Mouse (Mus musculus): ENCODE data around the gene Il20rb. TPM values are rescaled to one million over a fixed set of nuclear protein-coding genes. Genes with fewer than 3 reads are reported as not detected.

Il20rb gene
- 1 to 10 TPM; 1.5 TPM for total RNA-seq (2021)
- long read RNA-seq, experiment 1 = 0 reads
- long read RNA-seq, experiment 2 = 0 reads

DNA sequence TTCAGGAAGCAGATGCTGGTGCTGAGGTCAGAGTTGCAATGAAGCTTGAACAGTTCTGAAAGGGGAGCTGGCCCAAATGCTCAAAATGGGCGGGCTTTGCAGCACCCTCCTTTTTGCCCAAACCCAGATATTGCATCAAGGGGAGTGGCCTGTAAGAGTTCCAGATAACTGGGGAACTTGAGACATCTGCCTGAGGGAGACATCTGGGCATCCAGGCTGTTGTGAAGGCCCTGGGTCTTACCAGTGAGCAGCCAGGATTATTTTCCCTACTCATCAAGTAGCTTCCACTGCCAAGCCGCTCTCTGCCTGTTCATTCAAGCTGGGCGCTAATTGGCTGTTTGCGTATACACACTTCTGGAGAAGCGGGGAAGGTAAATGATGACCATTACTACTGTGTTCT lies at the start of gene Il20rb:
TSS of gene Il20rb (minus strand) at position 358 of the 400 bp plus-strand sequence.
- intact Hi-C loops (cut with DNase I) = no loop called here
- DNase-seq = peak in 1 of 2 experiments; percentile 16

DNA sequence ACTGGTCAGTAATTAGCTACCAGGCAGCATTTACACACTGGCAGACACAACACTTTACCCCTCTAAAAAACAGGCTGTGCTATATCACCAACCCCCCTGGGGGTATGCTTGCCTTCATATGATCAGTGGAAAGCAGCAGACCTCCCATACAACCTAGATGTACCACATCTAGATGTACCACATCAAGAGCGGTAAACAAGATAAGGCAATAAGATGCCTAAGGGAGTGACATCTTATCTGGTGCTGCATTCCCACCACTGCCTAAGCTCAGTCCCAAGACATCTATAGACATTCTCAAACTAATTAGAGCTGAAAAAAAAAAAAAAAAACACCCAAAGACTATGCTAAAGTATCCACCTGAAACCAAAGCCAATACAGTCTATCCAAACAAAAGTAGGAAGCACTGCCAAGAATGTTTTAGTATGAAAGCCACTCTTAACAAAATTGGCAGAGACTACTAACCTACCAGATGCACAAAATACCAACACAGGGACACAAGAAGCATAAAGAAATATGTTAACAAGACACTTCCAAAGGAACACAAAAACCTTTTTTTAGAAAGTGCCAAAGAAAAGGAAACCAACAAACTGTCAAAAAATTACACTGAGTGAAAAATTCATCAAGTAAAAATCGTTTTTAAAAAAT lies 49.2 kb upstream of the Il20rb start:
- intact Hi-C loops (cut with DNase I) = no loop called here
- no peak for DNase-seq

DNA sequence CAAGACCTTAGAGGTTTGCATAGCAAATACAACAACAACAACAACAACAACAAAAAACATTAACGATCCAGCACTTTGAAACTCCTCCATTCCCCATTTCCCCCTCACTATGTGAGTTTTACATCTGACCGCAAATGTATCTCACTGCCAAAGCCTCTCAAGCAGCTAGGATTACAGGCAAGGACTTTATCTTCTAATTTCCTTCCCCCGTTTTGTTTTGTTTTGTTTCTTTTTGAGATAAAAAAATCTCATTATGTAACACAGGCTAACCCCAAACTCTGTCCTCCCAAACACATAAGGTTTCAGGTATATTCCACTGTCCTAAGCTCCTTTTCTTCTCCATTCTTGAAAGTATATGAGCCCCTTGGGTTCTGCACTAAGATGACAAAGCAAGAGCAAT lies 48.1 kb upstream of the Il20rb start:
- DNase-seq = no peak
- intact Hi-C loops (cut with DNase I) = no loop called here

DNA sequence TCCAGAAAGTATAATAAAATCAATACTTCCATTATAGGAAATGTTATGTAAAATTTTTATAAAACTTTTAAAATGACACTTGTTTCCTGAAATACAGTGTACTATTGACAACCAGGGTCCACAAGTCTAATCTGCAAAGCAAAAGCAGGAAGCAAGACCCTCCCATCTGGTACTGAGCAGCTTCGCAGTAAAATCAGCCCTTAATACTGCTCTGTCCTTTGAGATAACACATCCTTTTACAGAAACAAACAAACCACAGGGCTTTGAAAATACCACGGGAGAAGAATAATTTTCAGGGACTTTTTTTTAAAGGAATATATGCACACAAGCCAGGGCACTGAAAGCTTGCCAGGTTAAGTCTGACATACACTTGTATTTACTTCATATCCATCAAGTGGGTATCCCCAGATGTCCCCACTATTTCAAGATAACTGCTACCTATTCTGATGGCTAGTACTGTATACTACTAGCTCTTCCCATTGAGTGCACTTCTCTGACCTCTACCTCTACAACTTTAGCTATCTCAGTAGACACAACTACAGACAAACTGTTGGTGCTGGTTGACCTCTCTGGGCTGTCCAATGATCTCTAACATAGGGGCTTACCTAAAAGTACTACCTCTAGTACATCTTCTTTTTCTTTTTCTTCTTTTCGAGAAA lies 46.4 kb upstream of the Il20rb start:
- intact Hi-C loops (cut with DNase I) = no loop called here
- no peak for DNase-seq

DNA sequence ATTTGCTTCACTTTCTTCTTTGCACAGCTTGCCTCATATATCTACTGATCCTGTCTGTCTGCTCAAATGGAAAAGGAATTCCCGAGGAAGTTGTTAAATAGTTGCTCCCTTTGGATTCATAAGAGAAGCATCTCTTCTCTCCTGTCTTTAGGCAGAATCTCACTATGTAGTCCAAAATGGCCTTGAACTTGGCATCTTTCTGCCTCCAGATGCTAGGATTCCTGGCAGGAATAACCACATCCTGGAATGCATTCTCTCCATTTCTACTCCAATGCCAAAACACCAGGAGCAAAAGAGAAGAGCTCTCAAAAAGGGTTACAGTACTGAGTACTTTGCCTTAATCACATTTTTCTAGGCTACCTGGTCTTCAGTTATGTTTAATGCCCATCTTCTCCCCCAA lies 44.7 kb upstream of the Il20rb start:
- no peak for DNase-seq
- intact Hi-C loops (cut with DNase I) = no loop called here

DNA sequence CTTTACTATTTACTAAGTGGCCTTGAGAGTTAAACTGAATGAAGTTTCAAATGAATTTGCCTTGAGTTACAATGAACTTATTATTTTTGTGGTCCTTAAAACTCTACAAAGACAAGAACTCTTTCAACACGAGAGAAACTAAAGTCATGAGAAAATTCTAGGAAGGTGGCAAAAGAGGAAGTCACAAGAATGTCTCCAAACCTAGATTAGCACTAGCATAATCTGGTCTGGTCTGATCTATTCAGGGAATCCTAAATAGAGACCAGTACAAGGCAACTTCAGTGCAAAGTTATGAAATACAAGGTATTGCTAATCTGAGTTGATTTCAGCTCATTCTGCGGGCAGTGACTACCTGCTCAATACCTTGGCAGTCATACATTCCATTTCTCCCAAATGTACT lies 38.6 kb upstream of the Il20rb start:
- intact Hi-C loops (cut with DNase I) = no loop called here
- no peak for DNase-seq

DNA sequence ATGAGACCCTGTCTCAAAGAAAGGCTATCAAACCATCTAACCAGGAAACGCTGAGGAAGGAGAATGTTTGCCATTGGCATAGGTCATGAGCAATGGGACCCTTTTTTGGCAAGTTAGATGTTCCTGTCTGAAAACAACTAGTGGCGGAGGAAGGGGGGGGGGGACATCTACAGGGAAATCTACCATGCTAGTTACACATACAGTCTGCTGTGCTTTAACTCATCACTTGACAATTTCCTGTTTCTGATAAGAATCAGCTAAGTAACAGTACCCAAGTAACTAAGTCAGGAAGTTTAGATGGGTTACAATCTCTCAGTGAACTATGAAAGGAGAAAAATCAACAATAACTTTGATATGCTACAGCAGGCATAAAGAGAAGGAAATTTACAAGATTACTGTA lies 35.4 kb upstream of the Il20rb start:
- intact Hi-C loops (cut with DNase I) = loop anchor here (5.0 kb wide), 1 partner anchor 395 kb away; no protein-coding TSS in a partner anchor
- DNase-seq = no peak

DNA sequence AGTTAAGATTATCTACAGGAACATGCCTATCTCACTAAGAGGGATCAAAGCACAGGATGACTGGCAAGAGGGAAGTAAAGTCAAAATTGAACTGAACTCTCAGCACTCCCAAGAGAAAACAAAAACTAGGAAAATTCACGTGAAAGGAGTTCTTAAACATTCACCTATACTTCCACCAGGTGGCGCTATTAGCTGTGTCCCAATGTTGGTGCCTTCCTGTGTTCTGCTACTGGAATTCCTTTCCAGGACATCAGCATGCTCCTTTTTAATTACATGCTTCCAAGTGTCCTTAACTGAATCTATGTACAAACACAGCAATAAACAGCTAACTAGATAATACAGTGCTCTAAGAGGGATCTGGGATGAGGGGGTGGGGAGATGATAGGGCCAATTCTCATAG lies 34.0 kb upstream of the Il20rb start:
- intact Hi-C loops (cut with DNase I) = loop anchor here (2.0 to 5.0 kb wide), 2 partner anchors 122 to 397 kb away; no protein-coding TSS in a partner anchor

DNA sequence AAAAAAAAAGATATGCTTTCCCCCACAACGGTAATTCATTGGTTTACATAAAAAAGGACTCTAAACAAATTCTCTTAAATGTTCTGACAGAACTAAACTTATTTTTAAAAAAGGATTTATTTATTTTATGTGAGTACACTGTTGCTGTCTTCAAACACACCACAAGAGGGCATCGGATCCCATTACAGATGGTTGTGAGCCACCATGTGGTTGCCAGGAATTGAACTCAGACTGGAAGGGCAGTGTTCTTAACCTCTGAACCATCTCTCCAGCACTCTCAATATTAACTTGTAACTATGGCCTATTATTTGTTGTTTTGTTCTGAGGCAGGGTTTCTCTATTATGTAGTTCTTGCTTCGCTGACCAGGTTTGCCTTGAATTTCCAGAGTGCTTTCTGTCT lies 33.4 kb upstream of the Il20rb start:
- intact Hi-C loops (cut with DNase I) = loop anchor here (2.0 to 5.0 kb wide), 2 partner anchors 123 to 397 kb away; no protein-coding TSS in a partner anchor
- DNase-seq = no peak

More for the DNA sequence above, 34.0 kb upstream of the Il20rb start:
- DNase-seq = peak in 1 of 2 experiments; percentile 30

DNA sequence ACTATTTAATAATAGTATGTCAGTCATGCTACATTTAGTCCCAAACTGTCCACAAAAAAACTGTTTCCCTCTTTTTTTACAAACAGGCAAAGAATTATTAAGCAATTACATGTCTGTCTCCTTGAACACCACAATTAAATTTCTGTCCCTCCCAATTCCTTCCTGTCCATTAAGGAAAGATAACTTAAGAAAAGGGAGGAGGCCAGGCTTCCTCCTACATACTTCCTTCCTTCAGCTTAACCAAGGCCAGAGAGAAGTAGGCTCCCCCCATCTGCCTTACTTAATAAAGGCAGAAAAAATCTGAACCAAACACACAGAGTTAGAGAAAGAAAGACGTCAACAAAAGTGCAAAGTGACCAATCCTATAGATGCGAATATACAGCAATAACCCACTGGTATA lies 21.0 kb upstream of the Il20rb start:
- no peak for DNase-seq
- intact Hi-C loops (cut with DNase I) = no loop called here

DNA sequence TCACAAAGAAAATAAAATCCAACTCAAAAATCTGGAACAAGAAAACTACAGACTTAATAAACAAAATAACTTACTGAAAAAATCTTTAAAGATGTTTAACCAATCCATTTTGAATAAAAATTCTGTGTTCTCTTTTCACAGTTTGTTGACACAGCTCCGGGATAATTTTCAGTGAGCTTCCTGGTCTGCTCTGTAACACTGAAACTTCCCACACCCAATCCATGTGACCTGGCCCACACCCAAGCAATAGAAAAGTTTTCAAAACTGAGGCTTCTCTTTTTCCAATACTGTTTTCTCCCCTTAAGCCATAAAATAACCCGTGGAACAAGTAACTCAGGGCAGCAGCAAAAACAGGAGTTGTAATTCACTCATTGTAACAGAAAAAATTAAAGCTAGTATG lies 20.1 kb upstream of the Il20rb start:
- DNase-seq = peak; percentile 50 to 68
- intact Hi-C loops (cut with DNase I) = no loop called here

DNA sequence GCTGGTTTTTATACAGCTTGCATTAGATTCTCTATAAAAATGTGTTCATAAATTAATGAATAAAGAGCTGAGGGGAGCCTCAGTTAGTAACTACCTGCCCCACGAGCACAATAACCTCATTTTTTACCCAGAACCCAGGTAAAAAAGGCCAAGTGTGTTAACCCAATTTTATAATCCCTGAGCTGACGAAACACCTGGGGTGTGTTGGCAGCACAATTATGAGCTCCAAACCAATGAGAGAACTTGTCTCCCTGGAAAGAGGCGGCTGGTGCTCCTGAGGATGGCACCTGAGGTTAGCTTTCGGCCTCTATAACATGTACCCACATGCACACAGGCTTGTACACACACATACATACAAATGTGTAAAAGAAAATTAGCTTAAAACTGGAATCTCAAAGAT lies 18.9 kb upstream of the Il20rb start:
- intact Hi-C loops (cut with DNase I) = no loop called here
- no peak for DNase-seq

DNA sequence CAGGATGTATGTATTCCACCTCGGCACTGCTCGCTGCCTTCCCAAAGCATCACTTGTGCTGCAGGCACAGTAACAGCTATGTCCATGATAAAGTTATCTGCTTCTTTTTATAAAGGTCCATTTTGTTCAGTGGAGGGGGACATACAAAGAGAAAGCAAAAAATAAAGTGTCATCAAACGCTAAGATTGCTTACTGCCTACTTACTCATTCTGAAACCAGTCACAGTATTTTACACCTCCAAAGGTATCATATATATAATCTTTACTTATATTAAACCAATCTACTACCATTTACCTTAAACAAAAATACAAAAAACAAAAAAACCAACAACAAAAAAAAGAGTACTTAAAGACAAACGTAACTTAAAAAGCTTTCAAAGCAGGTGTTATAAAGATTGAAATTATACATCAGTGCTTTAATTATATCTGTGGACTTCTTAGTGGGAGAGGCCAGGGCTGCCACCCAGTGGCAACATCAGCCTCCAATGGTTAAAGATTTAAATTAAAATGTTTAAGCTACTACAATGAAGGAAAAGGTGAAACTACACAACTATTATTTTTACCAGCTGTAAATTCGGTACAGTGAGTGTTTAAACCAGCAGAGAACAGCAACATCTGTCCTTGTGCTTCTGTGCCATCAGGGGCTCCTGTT lies 7.1 kb upstream of the Il20rb start:
- intact Hi-C loops (cut with DNase I) = loop anchor here (1.0 kb wide), 1 partner anchor 39 kb away; no protein-coding TSS in a partner anchor
- DNase-seq = no peak

DNA sequence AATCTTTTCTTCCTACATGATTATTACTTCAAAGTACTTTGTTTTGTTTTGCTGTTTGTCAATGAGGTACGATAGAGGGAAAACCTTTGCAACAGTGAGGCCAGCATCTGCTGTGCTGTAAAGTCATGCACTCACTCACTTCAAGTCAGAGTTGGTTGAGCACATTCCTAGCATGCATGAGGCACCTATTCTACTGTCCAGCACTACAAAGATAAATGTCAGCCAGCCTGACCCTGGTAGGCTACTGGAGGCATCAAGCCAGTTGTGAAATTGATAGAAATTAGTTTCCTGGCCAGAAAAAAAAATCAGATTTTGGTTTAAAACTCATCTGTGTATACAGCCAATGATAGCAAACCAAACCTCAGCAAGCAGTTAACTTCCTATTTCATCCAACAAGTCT lies 4.8 kb upstream of the Il20rb start:
- no peak for DNase-seq
- intact Hi-C loops (cut with DNase I) = no loop called here

DNA sequence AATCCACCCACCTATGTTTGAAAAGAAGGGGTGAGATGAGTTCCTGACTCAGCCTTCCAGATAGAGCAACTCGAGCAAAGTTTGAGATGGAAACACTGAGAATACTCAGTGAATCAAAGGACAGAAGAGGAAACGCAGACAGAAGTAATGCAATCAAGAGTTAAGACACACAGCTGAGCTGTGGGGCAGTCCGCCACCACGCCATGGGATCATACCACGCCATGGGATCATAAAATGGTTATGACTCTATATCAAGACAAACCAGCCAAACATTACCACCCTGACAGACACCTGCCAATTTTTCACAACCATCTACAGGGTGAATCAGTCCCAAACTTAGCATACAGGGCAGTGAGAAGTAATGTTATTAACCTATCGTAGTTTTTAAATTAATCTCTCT lies 2.4 kb upstream of the Il20rb start:
- intact Hi-C loops (cut with DNase I) = no loop called here
- no peak for DNase-seq

DNA sequence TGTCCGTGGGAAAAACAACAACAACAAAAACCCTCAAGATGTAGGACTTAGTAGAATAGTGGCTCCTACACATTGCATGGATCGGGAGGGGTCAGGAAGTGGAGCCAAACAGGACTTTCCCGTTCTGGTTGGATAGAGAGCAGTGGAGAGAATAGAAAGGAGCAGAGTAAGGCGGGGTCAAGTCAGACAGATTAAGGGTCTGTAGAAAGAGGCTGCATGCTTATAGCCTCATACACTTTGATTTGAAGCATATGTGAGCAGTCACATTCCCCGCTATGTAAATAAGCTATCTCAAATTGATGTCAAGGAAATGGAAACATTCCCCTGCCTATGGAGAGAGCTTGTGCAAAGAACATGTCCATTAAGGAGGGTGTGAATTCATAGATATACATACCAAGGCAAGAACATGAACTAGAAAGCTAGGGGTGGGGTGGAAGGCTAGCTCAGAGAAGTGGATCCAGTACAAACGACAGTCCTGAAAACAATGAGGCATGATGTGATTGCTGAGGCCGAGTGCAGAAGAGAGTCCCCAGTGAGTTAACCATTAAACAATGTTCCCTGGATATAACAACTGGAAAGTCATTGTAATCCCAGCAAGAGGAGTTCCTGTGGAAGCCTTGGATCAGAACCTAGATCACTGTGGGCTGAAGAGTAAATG lies 1.6 kb upstream of the Il20rb start:
- intact Hi-C loops (cut with DNase I) = no loop called here
- DNase-seq = no peak

DNA sequence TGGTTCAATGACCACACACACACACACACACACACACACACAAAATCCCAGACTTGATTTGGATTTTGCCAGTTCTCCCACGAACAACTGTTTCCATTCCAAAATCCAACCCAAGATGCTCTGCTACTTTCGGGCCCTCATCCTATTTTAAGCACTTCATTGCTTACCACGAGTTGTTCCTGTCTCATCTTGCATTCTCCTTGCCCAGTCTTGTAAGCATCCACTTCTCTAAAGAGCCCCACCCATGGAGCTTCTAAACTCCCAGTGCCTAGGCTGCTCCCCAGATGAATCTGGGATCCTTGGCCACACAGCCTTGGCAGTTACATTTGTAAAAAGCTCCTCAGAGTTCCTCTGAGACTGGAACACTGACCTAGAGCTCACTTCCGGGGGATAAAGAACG lies 3.3 kb downstream of the Il20rb start:
- intact Hi-C loops (cut with DNase I) = no loop called here
- DNase-seq = no peak

DNA sequence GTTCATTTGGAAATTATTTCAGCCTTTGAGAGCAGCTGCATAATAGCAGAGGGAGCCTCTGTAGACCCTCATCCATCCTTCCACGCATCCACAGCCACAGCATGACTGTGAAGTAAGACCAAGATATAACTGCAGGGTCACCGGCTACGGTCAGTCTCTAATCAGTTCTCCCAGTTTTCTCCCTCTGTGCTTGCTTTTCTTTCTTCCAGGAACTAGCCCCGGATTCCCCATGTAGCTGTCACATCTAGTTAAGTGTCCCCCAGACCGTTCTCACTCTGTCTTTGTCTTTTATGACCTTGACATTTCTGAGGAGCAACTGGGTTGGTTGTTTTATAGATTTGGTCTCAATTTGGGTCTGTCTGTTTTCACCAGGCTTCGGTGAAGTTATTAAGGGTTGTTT lies 5.0 kb downstream of the Il20rb start:
- no peak for DNase-seq
- intact Hi-C loops (cut with DNase I) = no loop called here

DNA sequence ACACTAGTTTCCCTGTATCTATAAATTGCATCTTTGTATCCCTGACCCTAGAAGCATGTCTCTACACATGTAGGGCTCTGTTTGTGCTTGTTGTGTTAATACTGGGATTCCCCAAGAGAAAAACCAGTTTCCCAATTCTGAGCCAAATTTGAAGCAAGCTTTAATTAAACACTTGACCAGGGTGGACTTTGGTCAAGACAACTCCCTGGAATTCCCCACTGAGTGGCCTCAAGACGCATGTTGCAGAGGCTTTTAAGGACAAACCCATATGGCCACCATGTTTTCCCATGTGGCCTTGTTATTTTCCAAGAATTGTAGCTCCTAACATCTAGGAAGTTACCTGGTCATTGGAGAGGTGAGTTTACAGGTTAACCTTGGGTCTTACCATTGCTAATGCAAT lies 12.5 kb downstream of the Il20rb start:
- intact Hi-C loops (cut with DNase I) = no loop called here
- no peak for DNase-seq

DNA sequence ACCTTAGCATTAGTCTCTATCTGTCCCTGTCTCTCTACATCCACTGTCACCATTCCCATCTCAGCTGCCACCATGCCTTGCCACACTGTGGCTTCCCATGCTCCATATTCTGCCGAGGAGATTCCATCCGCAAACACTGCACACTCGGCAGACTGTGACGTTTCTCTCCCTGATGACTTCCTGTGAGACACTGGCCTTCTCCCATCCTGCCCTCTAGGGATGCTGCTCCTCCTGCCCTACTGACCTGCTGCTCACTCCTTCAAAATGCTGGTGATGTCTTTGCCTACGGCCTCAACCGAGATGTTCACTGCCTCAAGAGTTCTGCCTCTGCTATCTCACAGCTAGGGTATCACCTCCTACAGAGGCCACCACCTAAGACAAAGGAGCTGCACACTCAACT lies 13.2 kb downstream of the Il20rb start:
- intact Hi-C loops (cut with DNase I) = no loop called here
- no peak for DNase-seq

DNA sequence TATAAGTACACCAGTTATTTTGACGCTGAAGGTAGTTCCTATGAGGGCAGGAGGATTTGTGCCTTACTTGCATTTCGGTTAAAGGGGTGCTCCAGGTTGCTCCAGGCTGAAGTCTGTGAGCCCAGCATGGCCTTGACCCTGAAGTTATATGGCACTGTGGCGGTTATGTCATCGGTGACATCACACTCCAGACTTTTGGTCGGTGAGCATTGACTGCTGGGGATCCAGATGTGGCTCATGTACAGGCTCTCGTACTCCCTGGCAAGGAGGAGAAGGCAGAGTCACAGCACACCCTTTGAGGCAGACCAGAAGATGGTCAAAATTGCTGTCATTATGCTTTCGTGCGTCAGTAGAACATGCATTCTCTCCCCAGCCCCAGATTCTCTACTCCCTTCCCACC lies 13.7 kb downstream of the Il20rb start:
- DNase-seq = no peak
- intact Hi-C loops (cut with DNase I) = no loop called here
